Mouse (Mus musculus) MEL (cell line): ENCODE results near the gene Kif7. TPM values are rescaled to one million over a fixed set of nuclear protein-coding genes. Genes with fewer than 3 reads are reported as not detected.
A peak's percentile ranks its signal among the peaks of the same experiment; 100 is the strongest.

Experiments
- DNase-seq: peaks from one replicate; pipeline ENCODE4 v3.0.0; 2011; ENCODE audit warnings: low read depth, low spot score
- H3K27ac ChIP-seq: 2 replicates; pipeline ENCODE4 v1.5.1; 2012; ENCODE audit warnings: low read depth, mild to moderate bottlenecking, control low read depth, low read length, moderate library complexity; ENCODE audit not compliant: control insufficient read depth
- H3K27me3 ChIP-seq, 2 experiments: fragments of 150-350 bp in 1 of 2; sonication (generic) in 1 of 2; 2 replicates each; pipeline ENCODE4 v1.6.1; 2012; ENCODE audit warnings: low read length in 2 of 2, mild to moderate bottlenecking in 2 of 2, improper control_type of control experiment in 1 of 2, moderate library complexity in 1 of 2; ENCODE audit not compliant: insufficient read depth in 2 of 2, control insufficient read depth in 1 of 2
- H3K36me3 ChIP-seq, 2 experiments: 2 replicates each; pipeline ENCODE4 v1.6.1; 2012 to 2014; ENCODE audit warnings: low read length in 2 of 2, improper control_type of control experiment in 1 of 2, inconsistent platforms in 1 of 2, mild to moderate bottlenecking in 1 of 2; ENCODE audit not compliant: insufficient read depth in 2 of 2, control insufficient read depth in 1 of 2
- H3K4me1 ChIP-seq, 2 experiments: fragments of 150-350 bp in 1 of 2; sonication (generic) in 1 of 2; 2 replicates each; pipeline ENCODE4 v1.6.1; 2012; ENCODE audit warnings: low read length in 2 of 2, improper control_type of control experiment in 1 of 2, mild to moderate bottlenecking in 1 of 2; ENCODE audit not compliant: insufficient read depth in 2 of 2, control insufficient read depth in 1 of 2
- H3K4me3 ChIP-seq, 2 experiments: fragments of 150-350 bp in 1 of 2; sonication (generic) in 1 of 2; 2 replicates each; pipeline ENCODE4 v1.5.1; 2012; ENCODE audit warnings: low read depth in 2 of 2, low read length in 2 of 2, mild to moderate bottlenecking in 2 of 2, moderate library complexity in 2 of 2, control low read depth in 1 of 2, improper control_type of control experiment in 1 of 2; ENCODE audit not compliant: control insufficient read depth in 1 of 2, insufficient read depth in 1 of 2
- H3K79me2 ChIP-seq: 2 replicates; pipeline ENCODE4 v1.6.1; 2012; ENCODE audit warnings: mild to moderate bottlenecking, low read length, moderate library complexity; ENCODE audit not compliant: control insufficient read depth, poor library complexity, insufficient read depth
- H3K9ac ChIP-seq: 2 replicates; pipeline ENCODE4 v1.6.1; 2012; ENCODE audit warnings: low read depth, mild to moderate bottlenecking, control low read depth, low read length, moderate library complexity; ENCODE audit not compliant: control insufficient read depth, poor library complexity, severe bottlenecking
- H3K9me3 ChIP-seq: fragments of 150-350 bp; sonication (generic); replicated peaks from 2 replicates; pipeline ENCODE4 v1.6.1; 2012; ENCODE audit warnings: mild to moderate bottlenecking, low read length, improper control_type of control experiment, moderate library complexity; ENCODE audit not compliant: insufficient read depth
- BHLHE40 ChIP-seq: IDR thresholded peaks from 2 replicates; pipeline ENCODE4 v1.6.1; 2012; ENCODE audit warnings: low read depth, mild to moderate bottlenecking, inconsistent platforms, low read length, improper control_type of control experiment, borderline replicate concordance
- CTCF ChIP-seq, 3 experiments: IDR thresholded peaks in 2 of 3; conservative IDR thresholded peaks in 1 of 3; 2 replicates each; pipeline ENCODE4 v1.5.1; 2011 to 2012; ENCODE audit warnings: low read length in 3 of 3, low read depth in 2 of 3, mild to moderate bottlenecking in 2 of 3, improper control_type of control experiment in 1 of 3, inconsistent platforms in 1 of 3, mixed read lengths in 1 of 3, moderate library complexity in 1 of 3; ENCODE audit not compliant: control insufficient read depth in 1 of 3, insufficient read depth in 1 of 3, poor library complexity in 1 of 3, severe bottlenecking in 1 of 3
- ETS1 ChIP-seq: IDR thresholded peaks from 2 replicates; pipeline ENCODE4 v1.6.1; 2012; ENCODE audit warnings: low read depth, mild to moderate bottlenecking, inconsistent platforms, low read length, improper control_type of control experiment, moderate library complexity
- GABPA ChIP-seq: IDR thresholded peaks from 2 replicates; pipeline ENCODE4 v1.6.1; 2012; ENCODE audit warnings: low read depth, mild to moderate bottlenecking, inconsistent platforms, low read length, improper control_type of control experiment, moderate library complexity
- GATA1 ChIP-seq: IDR thresholded peaks from 2 replicates; pipeline ENCODE4 v1.6.1; 2011; ENCODE audit warnings: low read depth, low read length, improper control_type of control experiment
- JUND ChIP-seq: IDR thresholded peaks from 2 replicates; pipeline ENCODE4 v1.6.1; 2011; ENCODE audit warnings: low read depth, mild to moderate bottlenecking, improper control_type of control experiment, low read length
- KAT2A ChIP-seq: conservative IDR thresholded peaks from 2 replicates; pipeline ENCODE4 v1.6.1; 2012; ENCODE audit warnings: low read depth, low read length, improper control_type of control experiment, inconsistent platforms
- MAX ChIP-seq: IDR thresholded peaks from 2 replicates; pipeline ENCODE4 v1.6.1; 2011; ENCODE audit warnings: low read length, improper control_type of control experiment
- MEF2A ChIP-seq: IDR thresholded peaks from 2 replicates; pipeline ENCODE4 v1.6.1; 2014; ENCODE audit warnings: low read depth, mild to moderate bottlenecking, inconsistent platforms, low read length, improper control_type of control experiment; ENCODE audit not compliant: poor library complexity, insufficient replicate concordance, severe bottlenecking; ENCODE audit errors: extremely low read depth
- MYB ChIP-seq: IDR thresholded peaks from 2 replicates; pipeline ENCODE4 v1.6.1; 2011; ENCODE audit warnings: mild to moderate bottlenecking, low read depth, low read length, improper control_type of control experiment
- POLR2A ChIP-seq, 2 experiments: IDR thresholded peaks; 2 replicates each; pipeline ENCODE4 v1.6.1; 2011 to 2012; ENCODE audit warnings: low read length in 2 of 2, mild to moderate bottlenecking in 2 of 2, control low read depth in 1 of 2, improper control_type of control experiment in 1 of 2, low read depth in 1 of 2, moderate library complexity in 1 of 2; ENCODE audit not compliant: control insufficient read depth in 1 of 2, insufficient read depth in 1 of 2, poor library complexity in 1 of 2
- POLR2AphosphoS5 ChIP-seq: IDR thresholded peaks from 2 replicates; pipeline ENCODE4 v1.6.1; 2012; ENCODE audit warnings: low read depth, borderline replicate concordance, mild to moderate bottlenecking, inconsistent platforms, low read length, moderate library complexity, mixed read lengths
- RCOR1 ChIP-seq: IDR thresholded peaks from 2 replicates; pipeline ENCODE4 v1.6.1; 2012; ENCODE audit warnings: low read depth, mild to moderate bottlenecking, inconsistent platforms, low read length, improper control_type of control experiment
- SMC3 ChIP-seq: IDR thresholded peaks from 2 replicates; pipeline ENCODE4 v1.6.1; 2011; ENCODE audit warnings: low read depth, low read length, improper control_type of control experiment
- TAL1 ChIP-seq: IDR thresholded peaks from 2 replicates; pipeline ENCODE4 v1.6.1; 2012; ENCODE audit warnings: mild to moderate bottlenecking, inconsistent platforms, low read length, moderate library complexity, mixed read lengths
- USF1 ChIP-seq: IDR thresholded peaks from 2 replicates; pipeline ENCODE4 v1.6.1; 2014; ENCODE audit warnings: low read depth, mild to moderate bottlenecking, inconsistent platforms, low read length, improper control_type of control experiment, moderate library complexity
- ZC3H11A ChIP-seq: IDR thresholded peaks from 2 replicates; pipeline ENCODE4 v1.6.1; 2012; ENCODE audit warnings: low read depth, mild to moderate bottlenecking, inconsistent platforms, low read length, improper control_type of control experiment
- ZNF384 ChIP-seq: IDR thresholded peaks from 2 replicates; pipeline ENCODE4 v1.6.1; 2012; ENCODE audit warnings: low read depth, mild to moderate bottlenecking, inconsistent platforms, low read length, improper control_type of control experiment
- polyA plus RNA-seq, 2 experiments: library from polyadenylated mRNA; stranded (reverse) in 1 of 2; unstranded in 1 of 2; fragments of >175 nt in 1 of 2; fragments of >200 nt in 1 of 2; gene quantifications; 2 replicates each; pipeline versions ENCODE4 v1.2.1 to v1.2.4; 2012; ENCODE audit warnings: low replicate concordance in 2 of 2, low read depth in 1 of 2; ENCODE audit not compliant: insufficient read length in 2 of 2, insufficient read depth in 1 of 2, missing spikeins in 1 of 2
- total RNA-seq: library from RNA; depleted of rRNA; stranded (reverse); fragments of 300-350 nt; gene quantifications from 2 replicates; pipeline ENCODE4 v1.2.3, GENCODE M21; 2012

Kif7 gene
- total and polyA plus RNA-seq, 3 experiments, result 13.1 to 15.6 TPM; not detected in 1

GRCm38 (mm10) chr7:79731438-79731837, 15.9 kb upstream of the Kif7 start:
- Histone ChIP-seq H3K4me3 (no peak overlapping the region), H3K27ac (no peak overlapping the region), H3K4me1 (peaks cover 0 to 12% of the 10 kb centered on the region in 2 experiments; a peak in 2 of 4 replicates), H3K36me3 (no peaks in the 10 kb centered on the region), H3K9ac (no peak overlapping the region), H3K9me3 (no peaks in the 10 kb centered on the region), H3K79me2 (no peaks in the 10 kb centered on the region), H3K27me3 (no peaks in the 10 kb centered on the region)
- DNase-seq, result no peak
- TF ChIP-seq MEF2A, result no peak
- no peak for TF ChIP-seq USF1
- no peak for TF ChIP-seq ETS1
- no peak for TF ChIP-seq TAL1
- no peak for TF ChIP-seq GATA1
- no peak for TF ChIP-seq MAX
- no peak for TF ChIP-seq BHLHE40
- no peak for TF ChIP-seq POLR2A (IDR thresholded peaks at IDR 0.05; ENCODE audit: control insufficient read depth in 1 of 2, insufficient read depth in 1 of 2, low read depth in 1 of 2, low read length in 2 of 2, poor library complexity in 1 of 2)
- no peak for TF ChIP-seq CTCF (IDR thresholded peaks at IDR 0.05 in 2 of 3, conservative IDR thresholded peaks at IDR 0.05 in 1 of 3; ENCODE audit: control insufficient read depth in 1 of 3, insufficient read depth in 1 of 3, low read depth in 2 of 3, low read length in 3 of 3, poor library complexity in 1 of 3, severe bottlenecking in 1 of 3)
- TF ChIP-seq JUND, result no peak
- no peak for TF ChIP-seq ZC3H11A
- no peak for TF ChIP-seq GABPA
- no peak for TF ChIP-seq KAT2A
- TF ChIP-seq MYB, result no peak
- TF ChIP-seq RCOR1, result no peak
- no peak for TF ChIP-seq POLR2AphosphoS5
- TF ChIP-seq SMC3, result no peak

DNA sequence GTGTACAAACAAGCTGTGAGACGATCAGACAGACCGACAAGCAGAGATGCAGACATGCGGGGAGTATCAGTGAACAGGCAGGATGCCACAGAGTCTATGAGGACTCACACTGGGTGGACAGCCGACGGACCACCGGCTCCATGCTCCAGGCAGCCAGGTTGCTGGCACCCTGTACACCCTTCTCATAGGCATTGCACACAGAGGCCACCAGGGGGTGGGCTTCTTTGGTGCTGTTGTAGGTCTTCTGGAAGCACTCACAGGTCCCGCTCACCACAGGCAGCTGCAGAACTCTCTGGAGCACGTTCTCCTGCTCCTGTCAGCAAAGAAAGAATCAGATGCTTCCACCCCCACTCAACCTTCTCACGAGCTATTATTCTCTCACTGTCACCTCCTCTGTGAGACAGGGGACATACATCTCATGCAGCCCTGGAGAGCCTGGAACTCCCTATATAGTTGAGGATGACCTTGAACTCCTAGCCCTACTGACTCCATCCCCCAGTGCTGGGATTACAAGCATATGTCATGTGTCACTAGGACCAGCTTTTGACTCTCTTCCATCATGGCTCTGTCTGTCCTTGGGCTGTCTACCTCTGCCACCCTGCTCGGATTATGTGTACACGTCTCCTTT, 14.3 kb upstream of the Kif7 start:
- no peaks in the 10 kb centered on the region for H3K79me2 ChIP-seq
- peak; percentile 65 for DNase-seq
- no peaks in the 10 kb centered on the region for H3K9me3 ChIP-seq
- peak; percentile 47 for TF ChIP-seq SMC3
- no peak for TF ChIP-seq ZNF384
- peak in 2 of 3 experiments; percentile 55 to 64; a peak in 5 of 6 replicates for TF ChIP-seq CTCF (IDR thresholded peaks at IDR 0.05 in 2 of 3, conservative IDR thresholded peaks at IDR 0.05 in 1 of 3; ENCODE audit: control insufficient read depth in 1 of 3, insufficient read depth in 1 of 3, low read depth in 2 of 3, low read length in 3 of 3, poor library complexity in 1 of 3, severe bottlenecking in 1 of 3)
- TF ChIP-seq ZC3H11A, result no peak
- no peak overlapping the region for H3K9ac ChIP-seq
- no peaks in the 10 kb centered on the region for H3K27me3 ChIP-seq
- no peak overlapping the region for H3K4me3 ChIP-seq
- peaks cover 0 to 12% of the 10 kb centered on the region in 2 experiments; a peak in 2 of 4 replicates for H3K4me1 ChIP-seq
- no peak overlapping the region for H3K27ac ChIP-seq
- no peaks in the 10 kb centered on the region for H3K36me3 ChIP-seq
